Mouse (Mus musculus) thymus, adult 2 months (tissue): Measurements from ENCODE around the gene Gm9195. TPM values are rescaled to one million over a fixed set of nuclear protein-coding genes. Genes with fewer than 3 reads are reported as not detected.

Experiments
- DNase-seq: peaks from one replicate; pipeline ENCODE4 v3.0.0; 2021
- H3K27ac ChIP-seq: fragments of 200-500 bp; 2 replicates; pipeline ENCODE4 v1.5.1; 2012; ENCODE audit warnings: low read length, control low read depth; ENCODE audit not compliant: control insufficient read depth, insufficient read depth
- H3K27me3 ChIP-seq: fragments of 200-500 bp; 2 replicates; pipeline ENCODE4 v1.6.1; 2012; ENCODE audit warnings: mild to moderate bottlenecking, low read length, moderate library complexity, mixed read lengths; ENCODE audit not compliant: control insufficient read depth, insufficient read depth
- H3K36me3 ChIP-seq: fragments of 200-500 bp; 2 replicates; pipeline ENCODE4 v1.6.1; 2012; ENCODE audit warnings: mild to moderate bottlenecking, low read length, moderate library complexity; ENCODE audit not compliant: control insufficient read depth, insufficient read depth
- H3K4me1 ChIP-seq: fragments of 200-500 bp; replicated peaks from 2 replicates; pipeline ENCODE4 v1.6.1; 2012; ENCODE audit warnings: low read length; ENCODE audit not compliant: control insufficient read depth, insufficient read depth
- H3K4me3 ChIP-seq: fragments of 200-500 bp; 2 replicates; pipeline ENCODE4 v1.5.1; 2012; ENCODE audit warnings: mild to moderate bottlenecking, low read length, control low read depth, moderate library complexity; ENCODE audit not compliant: control insufficient read depth, insufficient read depth
- CTCF ChIP-seq: fragments of 200-500 bp; IDR thresholded peaks from 2 replicates; pipeline ENCODE4 v1.5.1; 2012; ENCODE audit warnings: mild to moderate bottlenecking, control low read depth, low read length, moderate library complexity, borderline replicate concordance; ENCODE audit not compliant: control insufficient read depth, poor library complexity, insufficient read depth; ENCODE audit errors: extremely low read depth
- POLR2A ChIP-seq: fragments of 200-500 bp; IDR thresholded peaks from 2 replicates; pipeline ENCODE4 v1.6.1; 2012; ENCODE audit warnings: mild to moderate bottlenecking, low read length, control low read depth, moderate library complexity; ENCODE audit not compliant: control insufficient read depth, poor library complexity, insufficient read depth; ENCODE audit errors: extremely low read depth
- WGBS: fragments of 180-500 bp; shearing (Covaris S2); methylation state at CpG from one replicate; pipeline ENCODE4 v1.1.7; 2018; 5-methylcytosine and 5-hydroxymethylcytosine counted together
- polyA plus RNA-seq: library from polyadenylated mRNA; depleted of rRNA; stranded (reverse); fragments of >200 nt; gene quantifications from 2 replicates; pipeline ENCODE4 v1.2.3, GENCODE M21; 2012

Gene Gm9195
- polyA plus RNA-seq, 1 experiment, result 1.0 TPM

DNA sequence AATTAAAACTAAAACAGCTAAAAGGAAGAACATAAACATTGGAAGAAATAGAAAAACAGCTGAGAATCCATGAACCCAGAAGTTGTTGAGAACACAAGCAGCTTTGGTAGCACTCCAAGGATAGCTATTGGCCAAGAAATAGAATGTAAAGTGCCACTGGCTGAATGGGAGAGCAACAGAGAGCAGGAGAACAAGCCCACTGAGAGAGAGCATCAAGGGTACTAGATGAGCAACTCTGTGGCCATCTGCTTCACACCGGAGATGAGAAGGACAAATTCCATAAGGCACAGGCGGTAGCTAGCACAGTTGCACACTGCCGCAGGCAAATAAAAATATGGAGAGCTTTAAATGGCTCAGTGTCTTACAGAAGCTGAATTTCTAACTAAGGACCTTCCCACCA is 1.3 kb downstream of the Gm9195 start:
- no peak for DNase-seq
- TF ChIP-seq POLR2A, result no peak
- TF ChIP-seq CTCF, result no peak
- H3K4me1 ChIP-seq, result no peaks in the 10 kb centered on the region
- WGBS, result 98% methylated on average over 3 of the region's 3 CpGs
- no peaks in the 10 kb centered on the region for H3K27me3 ChIP-seq
- H3K4me3 ChIP-seq, result no peak overlapping the region
- no peak overlapping the region for H3K27ac ChIP-seq
- no peaks in the 10 kb centered on the region for H3K36me3 ChIP-seq

DNA sequence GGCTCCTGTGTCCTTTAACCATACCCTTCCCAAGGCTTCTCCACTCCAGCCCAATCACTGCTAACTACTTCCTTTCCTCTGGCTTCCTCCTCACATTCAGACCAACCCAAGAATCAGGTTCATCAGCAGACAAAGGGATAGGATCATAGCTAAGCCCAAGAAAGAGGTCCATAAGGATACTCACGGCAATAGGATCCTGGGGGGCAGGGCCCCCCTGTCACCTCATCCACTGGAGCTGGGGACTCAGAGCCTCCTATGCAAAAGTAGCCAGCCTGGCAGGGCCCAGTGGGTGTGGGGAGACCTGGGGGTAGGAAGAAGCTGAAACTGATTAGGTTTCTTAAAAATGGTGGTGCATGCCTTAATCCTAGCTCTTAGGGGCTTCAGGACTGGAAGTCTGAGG is 17.1 kb downstream of the Gm9195 start:
- Histone ChIP-seq H3K4me3 (no peak overlapping the region), H3K36me3 (no peaks in the 10 kb centered on the region), H3K4me1 (no peaks in the 10 kb centered on the region), H3K27me3 (no peaks in the 10 kb centered on the region), H3K27ac (no peak overlapping the region)
- WGBS, result 95% methylated on average over 1 of the region's 1 CpGs
- no peak for DNase-seq
- TF ChIP-seq POLR2A, result no peak
- TF ChIP-seq CTCF, result no peak

- DNase-seq, result no peak
- 75% methylated on average over 4 of the region's 4 CpGs for WGBS
- TF ChIP-seq CTCF, result no peak
- TF ChIP-seq POLR2A, result no peak
- Histone ChIP-seq H3K36me3 (no peaks in the 10 kb centered on the region), H3K4me1 (no peaks in the 10 kb centered on the region), H3K27ac (no peak overlapping the region), H3K27me3 (no peaks in the 10 kb centered on the region), H3K4me3 (no peak overlapping the region)
These were observed 23.2 kb downstream of the Gm9195 start for GRCm38 (mm10) chr14:72468429-72468828.

DNA sequence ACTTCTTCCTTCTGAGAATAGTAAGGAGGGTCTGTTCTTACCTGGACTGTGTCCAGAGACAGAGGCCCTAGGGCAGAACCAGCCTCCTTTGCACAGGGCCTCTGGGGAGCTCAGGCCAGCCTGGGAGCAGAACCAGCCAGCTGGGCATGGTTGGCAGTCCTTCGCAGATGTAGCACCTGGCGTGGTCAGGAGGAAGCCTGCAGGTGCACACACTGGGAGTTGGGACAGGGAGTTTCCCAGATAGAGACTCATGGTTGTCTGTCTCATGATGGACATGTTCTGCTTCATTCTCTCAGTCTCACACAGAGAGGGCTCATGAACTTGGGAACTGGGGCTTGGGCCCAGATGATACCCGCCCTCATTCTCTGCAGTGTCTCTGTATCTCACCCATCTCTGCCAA is 25.3 kb downstream of the Gm9195 start:
- no peaks in the 10 kb centered on the region for H3K36me3 ChIP-seq
- no peak overlapping the region for H3K4me3 ChIP-seq
- no peaks in the 10 kb centered on the region for H3K27me3 ChIP-seq
- H3K4me1 ChIP-seq, result no peaks in the 10 kb centered on the region
- no peak overlapping the region for H3K27ac ChIP-seq
- TF ChIP-seq POLR2A, result no peak
- no peak for TF ChIP-seq CTCF
- DNase-seq, result no peak
- WGBS, result 84% methylated on average over 3 of the region's 3 CpGs

GRCm38 (mm10) chr14:72461591-72461990 is 30.0 kb downstream of the Gm9195 start:
- 83% methylated on average over 1 of the region's 1 CpGs for WGBS
- no peaks in the 10 kb centered on the region for H3K36me3 ChIP-seq

GRCm38 (mm10) chr14:72460291-72460690 is 31.3 kb downstream of the Gm9195 start:
- Histone ChIP-seq H3K4me3 (no peak overlapping the region), H3K27ac (no peak overlapping the region), H3K27me3 (no peaks in the 10 kb centered on the region), H3K36me3 (no peaks in the 10 kb centered on the region), H3K4me1 (no peaks in the 10 kb centered on the region)
- TF ChIP-seq CTCF, result no peak
- no peak for TF ChIP-seq POLR2A
- 88% methylated on average over 2 of the region's 2 CpGs for WGBS
- no peak for DNase-seq

More at GRCm38 (mm10) chr14:72461591-72461990, 30.0 kb downstream of the Gm9195 start:
- TF ChIP-seq CTCF, result no peak
- TF ChIP-seq POLR2A, result no peak
- Histone ChIP-seq H3K27ac (no peak overlapping the region), H3K4me1 (no peaks in the 10 kb centered on the region), H3K27me3 (no peaks in the 10 kb centered on the region), H3K4me3 (no peak overlapping the region)
- no peak for DNase-seq

DNA sequence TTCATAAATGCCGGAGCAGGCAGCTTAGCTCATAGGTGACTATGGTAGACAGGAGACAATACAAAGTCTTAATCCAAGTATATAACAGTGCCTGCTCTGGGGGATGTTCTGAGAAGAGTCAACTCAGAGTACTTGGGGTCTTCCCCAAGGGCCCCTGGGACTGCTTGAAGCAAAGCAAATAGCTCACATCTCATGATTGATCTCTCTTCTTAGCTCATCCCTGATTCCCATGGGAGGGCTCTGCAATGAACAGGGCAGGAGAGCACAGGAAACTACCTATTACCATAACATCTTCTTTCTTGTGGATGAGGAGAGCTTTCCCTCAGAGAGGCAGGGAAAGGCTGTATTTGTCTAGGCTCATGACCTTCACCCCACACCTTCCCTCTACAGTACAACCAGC is 32.7 kb downstream of the Gm9195 start:
- 92% methylated on average over 1 of the region's 1 CpGs for WGBS
- Histone ChIP-seq H3K27ac (no peak overlapping the region), H3K36me3 (no peaks in the 10 kb centered on the region), H3K27me3 (no peaks in the 10 kb centered on the region), H3K4me1 (no peaks in the 10 kb centered on the region), H3K4me3 (no peak overlapping the region)
- no peak for TF ChIP-seq CTCF
- TF ChIP-seq POLR2A, result no peak
- no peak for DNase-seq
